Mouse (Mus musculus): ENCODE data around the gene Gng12. TPM values are rescaled to one million over a fixed set of nuclear protein-coding genes. Genes with fewer than 3 reads are reported as not detected.

The Gng12 gene
- polyA plus RNA-seq, 2 experiments, result 11.6 to 32.5 TPM

DNA sequence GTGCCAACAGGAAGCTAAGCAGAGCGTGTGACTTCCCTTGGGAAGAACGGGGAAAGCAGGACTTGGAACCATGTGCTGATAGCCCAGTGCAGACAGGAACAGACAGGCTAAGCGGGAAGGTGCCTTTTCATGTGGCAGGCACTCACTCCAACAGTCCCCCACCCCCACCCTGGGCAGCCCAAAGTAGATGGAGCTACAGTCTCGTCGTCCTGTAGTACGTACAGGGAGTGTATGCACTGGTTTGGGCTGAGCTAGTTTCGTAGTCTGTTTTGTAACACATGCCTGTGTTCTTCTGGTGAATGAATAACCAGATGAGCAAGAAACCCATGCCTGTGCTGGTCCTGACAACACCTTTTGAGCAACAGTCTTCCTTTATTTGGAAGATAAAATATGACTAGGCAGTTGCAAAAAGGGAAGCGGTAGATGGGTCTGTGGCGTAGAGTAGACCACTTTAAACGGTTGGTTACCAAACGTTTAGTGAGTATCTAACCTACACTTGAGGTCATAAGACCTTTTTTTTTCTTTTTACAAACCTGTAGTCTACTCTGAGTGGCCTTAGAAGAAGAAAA is 57.8 kb downstream of the Gng12 start:
- Histone ChIP-seq H3K9ac (replicated peaks) (no peak overlapping the region), H3K36me3 (replicated peaks; ENCODE audit: control insufficient read depth, insufficient read depth, low read depth) (no peaks in the 10 kb centered on the region), H3K4me2 (ENCODE audit: low read depth) (peak overlapping the region; percentile 41), H3K27me3 (ENCODE audit: control insufficient read depth, insufficient read depth, low read length) (no peaks in the 10 kb centered on the region), H3K27ac (no peak overlapping the region), H3K4me3 (ENCODE audit: insufficient read depth in 1 of 2, low read depth in 2 of 2, low read length in 2 of 2) (no peak overlapping the region), H3K9me3 (ENCODE audit: control insufficient read depth, low read length) (no peaks in the 10 kb centered on the region), H3K4me1 (replicated peaks; ENCODE audit: control insufficient read depth in 2 of 2, insufficient read depth in 2 of 2, low read length in 1 of 2) (peaks cover 0 to 21% of the 10 kb centered on the region in 2 experiments; a peak in 3 of 4 replicates)
- TF ChIP-seq CTCF (IDR thresholded peaks at IDR 0.05; ENCODE audit: low read depth) (no peak), EP300 (IDR thresholded peaks at IDR 0.05; ENCODE audit: low read depth) (peak; percentile 31; the same call in 1 of the 2 replicates)
- WGBS (ENCODE audit: insufficient replicate concordance), result 14% methylated on average over 11 of the region's 11 CpGs
- ATAC-seq (ENCODE audit: insufficient read depth), result peak; percentile 71
- peak in 2 of 3 experiments; percentile 26 to 38 for DNase-seq (ENCODE audit: low read depth in 3 of 3, low spot score in 3 of 3)

DNA sequence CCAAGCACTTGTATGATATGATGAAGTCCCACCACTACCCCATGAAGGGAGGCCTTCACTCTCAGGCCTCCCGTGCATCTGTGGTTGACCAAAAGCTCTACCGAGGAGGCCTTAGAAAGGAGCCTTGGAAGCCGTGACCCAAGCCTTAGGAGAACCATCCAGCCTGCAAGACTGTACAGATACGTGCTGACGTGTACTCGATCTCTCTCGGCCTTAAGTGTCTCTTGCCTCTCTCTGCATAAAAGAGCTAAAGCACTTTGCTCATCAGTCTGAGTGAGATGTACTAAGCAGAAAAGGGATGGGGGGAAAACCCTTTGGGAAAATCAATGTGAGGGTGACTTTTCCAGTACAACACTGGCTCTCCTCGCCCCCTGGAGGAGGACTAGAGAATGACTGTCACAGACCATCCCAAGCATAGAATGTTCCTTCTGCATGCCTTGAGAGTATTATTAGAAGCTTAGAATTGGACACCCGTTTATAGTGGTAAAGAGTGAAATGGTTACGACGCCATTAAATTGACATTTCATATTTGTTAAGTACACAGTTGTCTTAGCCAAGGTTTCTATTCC is 59.0 kb downstream of the Gng12 start:
- no peaks in the 10 kb centered on the region for H3K9me3 ChIP-seq (ENCODE audit: control insufficient read depth, low read length)
- H3K27me3 ChIP-seq (ENCODE audit: control insufficient read depth, insufficient read depth, low read length), result no peaks in the 10 kb centered on the region
- no peak overlapping the region for H3K27ac ChIP-seq
- no peak overlapping the region for H3K4me3 ChIP-seq (ENCODE audit: insufficient read depth in 1 of 2, low read depth in 2 of 2, low read length in 2 of 2)
- H3K36me3 ChIP-seq (replicated peaks; ENCODE audit: control insufficient read depth, insufficient read depth, low read depth), result no peaks in the 10 kb centered on the region
- H3K4me1 ChIP-seq (replicated peaks; ENCODE audit: control insufficient read depth in 2 of 2, insufficient read depth in 2 of 2, low read length in 1 of 2), result peaks cover 0 to 20% of the 10 kb centered on the region in 2 experiments; a peak in 3 of 4 replicates
- no peak overlapping the region for H3K4me2 ChIP-seq (ENCODE audit: low read depth)
- DNase-seq (ENCODE audit: low read depth in 3 of 3, low spot score in 3 of 3) (no peak), ATAC-seq (ENCODE audit: insufficient read depth) (no peak)
- TF ChIP-seq EP300 (IDR thresholded peaks at IDR 0.05; ENCODE audit: low read depth), result no peak
- TF ChIP-seq CTCF (IDR thresholded peaks at IDR 0.05; ENCODE audit: low read depth), result peak; percentile 74
- 61% methylated on average over 11 of the region's 11 CpGs for WGBS (ENCODE audit: insufficient replicate concordance)
- no peak overlapping the region for H3K9ac ChIP-seq (replicated peaks)

DNA sequence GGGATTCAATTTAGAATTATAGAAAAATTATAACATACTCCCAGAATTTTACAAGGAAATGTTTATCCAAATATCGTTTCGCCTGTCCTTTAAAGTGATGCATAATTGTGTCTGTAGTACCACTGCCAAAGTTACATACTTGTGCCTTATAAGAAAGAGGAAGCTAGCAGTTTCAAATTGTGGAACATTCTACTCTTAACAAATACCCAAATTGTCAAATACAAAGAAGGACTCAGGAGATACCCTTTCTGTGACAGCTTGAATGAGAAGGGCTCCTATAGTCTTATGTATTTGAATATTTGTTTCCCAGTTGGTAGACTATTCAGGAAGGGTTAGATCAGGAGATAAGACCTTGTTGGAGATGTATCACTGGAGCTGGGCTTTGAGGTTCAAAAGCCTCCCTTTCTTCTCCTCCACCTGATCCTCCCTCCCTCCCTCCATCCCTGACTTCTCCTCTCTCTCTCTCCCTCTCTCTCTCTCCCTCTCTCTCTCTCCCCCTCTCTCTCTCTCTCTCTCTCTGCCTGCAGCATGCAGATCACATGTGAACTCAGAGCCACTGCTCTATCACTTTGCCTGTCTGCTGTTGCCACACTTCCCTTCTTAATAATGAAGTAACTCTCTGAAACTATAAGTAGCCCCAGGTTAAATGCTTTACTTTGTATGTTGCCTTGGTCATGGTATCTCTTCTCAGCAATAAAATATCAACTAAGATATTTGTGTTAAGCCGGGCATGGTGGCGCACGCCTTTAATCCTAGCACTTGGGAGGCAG is 62.5 kb downstream of the Gng12 start:
- Histone ChIP-seq H3K9me3 (ENCODE audit: control insufficient read depth, low read length) (no peaks in the 10 kb centered on the region), H3K4me3 (ENCODE audit: insufficient read depth in 1 of 2, low read depth in 2 of 2, low read length in 2 of 2) (no peak overlapping the region), H3K27me3 (ENCODE audit: control insufficient read depth, insufficient read depth, low read length) (no peaks in the 10 kb centered on the region), H3K4me2 (ENCODE audit: low read depth) (no peak overlapping the region), H3K4me1 (replicated peaks; ENCODE audit: control insufficient read depth in 2 of 2, insufficient read depth in 2 of 2, low read length in 1 of 2) (peaks cover 0 to 21% of the 10 kb centered on the region in 2 experiments; a peak in 2 of 4 replicates), H3K36me3 (replicated peaks; ENCODE audit: control insufficient read depth, insufficient read depth, low read depth) (no peaks in the 10 kb centered on the region), H3K27ac (no peak overlapping the region), H3K9ac (replicated peaks) (no peak overlapping the region)
- ATAC-seq (ENCODE audit: insufficient read depth), result no peak
- DNase-seq (ENCODE audit: low read depth in 3 of 3, low spot score in 3 of 3), result no peak
- TF ChIP-seq CTCF (IDR thresholded peaks at IDR 0.05; ENCODE audit: low read depth) (no peak), EP300 (IDR thresholded peaks at IDR 0.05; ENCODE audit: low read depth) (no peak)
- 77% methylated on average over 5 of the region's 5 CpGs for WGBS (ENCODE audit: insufficient replicate concordance)

DNA sequence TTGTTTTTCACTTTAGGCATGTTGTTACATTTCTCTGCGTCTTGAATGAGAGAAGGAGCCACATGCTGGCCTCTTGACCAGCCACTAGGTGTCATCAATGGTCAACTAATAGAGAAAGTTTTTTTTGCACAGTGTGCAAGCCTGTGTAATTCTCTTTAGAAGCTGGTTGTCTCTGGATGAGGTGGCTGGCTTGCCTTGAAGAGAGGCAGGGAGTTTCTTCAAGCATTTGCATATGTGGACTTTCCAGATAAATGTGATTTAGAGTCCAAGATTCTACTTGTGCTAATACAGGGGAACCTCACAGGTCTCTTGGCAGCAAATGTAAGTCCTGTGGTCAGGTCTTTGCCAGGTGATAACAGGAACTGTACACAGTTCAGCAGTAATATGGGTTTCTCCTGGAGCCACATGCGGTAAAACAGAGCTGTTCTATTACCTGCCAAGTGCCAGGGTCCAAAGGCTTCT is 66.4 kb downstream of the Gng12 start:
- Histone ChIP-seq H3K4me3 (ENCODE audit: insufficient read depth in 1 of 2, low read depth in 2 of 2, low read length in 2 of 2) (no peak overlapping the region), H3K27me3 (ENCODE audit: control insufficient read depth, insufficient read depth, low read length) (no peaks in the 10 kb centered on the region), H3K9ac (replicated peaks) (no peak overlapping the region), H3K4me1 (replicated peaks; ENCODE audit: control insufficient read depth in 2 of 2, insufficient read depth in 2 of 2, low read length in 1 of 2) (peaks cover 3 to 18% of the 10 kb centered on the region in 2 experiments), H3K9me3 (ENCODE audit: control insufficient read depth, low read length) (no peaks in the 10 kb centered on the region), H3K36me3 (replicated peaks; ENCODE audit: control insufficient read depth, insufficient read depth, low read depth) (no peaks in the 10 kb centered on the region), H3K27ac (no peak overlapping the region), H3K4me2 (ENCODE audit: low read depth) (no peak overlapping the region)
- peak in 2 of 3 experiments; percentile 46 to 55 for DNase-seq (ENCODE audit: low read depth in 3 of 3, low spot score in 3 of 3)
- TF ChIP-seq EP300 (IDR thresholded peaks at IDR 0.05; ENCODE audit: low read depth) (0 out of 2 replicates have a peak, but pooled peaks have one; percentile 42), CTCF (IDR thresholded peaks at IDR 0.05; ENCODE audit: low read depth) (peak; percentile 77)
- WGBS (ENCODE audit: insufficient replicate concordance), result 14% methylated on average over 2 of the region's 2 CpGs
- peak; percentile 70; the same call in 1 of the 2 replicates for ATAC-seq (ENCODE audit: insufficient read depth)

DNA sequence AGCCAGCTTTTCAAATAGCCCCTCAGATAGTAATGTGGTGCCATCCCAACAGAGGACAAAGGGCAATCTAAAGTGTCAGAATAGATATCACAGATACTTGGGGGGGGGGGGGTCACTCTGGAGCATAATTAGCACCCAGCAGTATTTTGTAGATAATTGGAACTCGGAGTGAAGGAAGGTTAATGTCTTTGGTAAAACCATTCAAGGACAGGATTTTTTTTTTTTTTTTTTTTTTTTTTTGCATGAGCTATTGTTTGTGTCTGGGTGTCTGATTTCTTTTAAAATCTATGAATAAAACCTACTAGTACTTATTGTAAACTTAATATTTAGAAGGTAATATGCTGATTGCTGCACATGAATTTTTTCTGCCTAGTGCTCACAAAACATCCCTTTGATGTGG is 66.9 kb downstream of the Gng12 start:
- no peak overlapping the region for H3K9ac ChIP-seq (replicated peaks)
- no peak for ATAC-seq (ENCODE audit: insufficient read depth)
- DNase-seq (ENCODE audit: low read depth in 3 of 3, low spot score in 3 of 3), result no peak
- H3K27ac ChIP-seq, result no peak overlapping the region
- WGBS (ENCODE audit: insufficient replicate concordance), result 36% methylated on average over 1 of the region's 1 CpGs
- no peaks in the 10 kb centered on the region for H3K9me3 ChIP-seq (ENCODE audit: control insufficient read depth, low read length)
- no peaks in the 10 kb centered on the region for H3K27me3 ChIP-seq (ENCODE audit: control insufficient read depth, insufficient read depth, low read length)
- no peak overlapping the region for H3K4me3 ChIP-seq (ENCODE audit: insufficient read depth in 1 of 2, low read depth in 2 of 2, low read length in 2 of 2)
- H3K36me3 ChIP-seq (replicated peaks; ENCODE audit: control insufficient read depth, insufficient read depth, low read depth), result no peaks in the 10 kb centered on the region
- H3K4me1 ChIP-seq (replicated peaks; ENCODE audit: control insufficient read depth in 2 of 2, insufficient read depth in 2 of 2, low read length in 1 of 2), result peaks cover 3 to 17% of the 10 kb centered on the region in 2 experiments
- TF ChIP-seq CTCF (IDR thresholded peaks at IDR 0.05; ENCODE audit: low read depth) (no peak), EP300 (IDR thresholded peaks at IDR 0.05; ENCODE audit: low read depth) (no peak)
- H3K4me2 ChIP-seq (ENCODE audit: low read depth), result no peak overlapping the region

Data from liver, embryonic 14.5 days (tissue).